Mouse (Mus musculus): ENCODE results near the gene Lrrc20.

DNA sequence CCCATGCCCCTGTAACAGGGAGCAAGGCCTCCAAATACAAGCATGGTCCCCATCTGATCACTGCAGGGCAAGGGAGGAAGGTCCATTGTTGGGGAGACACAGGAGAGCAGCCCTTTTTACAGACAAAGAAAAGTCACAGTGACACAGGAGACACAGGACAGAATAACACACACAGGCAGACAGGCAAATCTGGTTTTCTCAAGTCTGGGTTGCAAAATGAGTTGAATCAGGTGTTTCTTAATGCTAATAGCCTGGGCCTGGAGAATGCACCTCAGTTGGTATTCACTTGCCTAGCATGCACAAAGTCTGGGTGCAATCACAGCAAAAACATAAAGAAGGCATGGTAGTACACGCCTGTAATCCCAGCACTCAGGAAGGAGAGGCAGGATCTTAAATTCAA is 31.7 kb upstream of the Lrrc20 start:
- TF ChIP-seq CTCF (IDR thresholded peaks at IDR 0.05; ENCODE audit: low read depth) (no peak), EP300 (optimal IDR thresholded peaks at IDR 0.05) (no peak)
